12 mouse cellular contexts compared by ENCODE assay signal in genomic region chr15:88889032-88889431, GRCm38 (mm10).
"Had no signal": no experiment of that assay in that cellular context is flagged by ENCODE, and none has a peak within 500 bp of the region (broad histone marks: within the 10 kb centered on the region; RNA-seq: fewer than 3 reads in every experiment).

No protein-coding gene starts in this region.

- H3K4me3 ChIP-seq: layer of hippocampus, adult 2 months; liver, embryonic 13.5 days; lung, embryonic 15.5 days had no signal

- H3K9ac ChIP-seq: liver, embryonic 13.5 days; lung, embryonic 15.5 days had no signal

- H3K9me3 ChIP-seq: liver, embryonic 13.5 days; lung, embryonic 15.5 days had no signal

- H3K27me3 ChIP-seq: lung, embryonic 15.5 days had no signal

- H3K36me3 ChIP-seq: liver, embryonic 13.5 days; lung, embryonic 15.5 days had no signal

- H3K4me2 ChIP-seq: liver, embryonic 13.5 days; lung, embryonic 15.5 days; midbrain, embryonic 11.5 days had no signal

- DNase-seq: kidney, adult 11 months; kidney, adult 8-10 months; kidney, postnatal 25 days; layer of hippocampus, adult 9-11 months; liver; liver, embryonic 13.5 days; lung, postnatal 10 days; lung, postnatal 4 days; thymus, postnatal 25 days had no signal

- H3K27ac ChIP-seq: layer of hippocampus, adult 2 months; liver, embryonic 13.5 days; lung, embryonic 15.5 days had no signal
